7 mouse cellular contexts compared by ENCODE assay signal in genomic region chr11:75193256-75194071, GRCm38 (mm10). TPM values are rescaled to one million over a fixed set of nuclear protein-coding genes. Genes with fewer than 3 reads are reported as not detected.
A peak's percentile ranks its signal among the peaks of the same experiment; 100 is the strongest.
DNase-seq lines count a peak whose midpoint lies in the region; ATAC-seq and TF ChIP-seq lines count a peak whose summit lies in the region.

TSS of gene Rtn4rl1 (plus strand) at chr11:75193783.

- H3K9me3 ChIP-seq in limb, embryonic 14.5 days (ENCODE audit: control insufficient read depth, low read length): no peaks in the 10 kb centered on the region
- no peaks in the 10 kb centered on the region for H3K9me3 ChIP-seq in midbrain, embryonic 16.5 days (replicated peaks; ENCODE audit: control insufficient read depth, low read length, poor library complexity, severe bottlenecking)
- H3K9me3 ChIP-seq in stomach, postnatal 0 days (ENCODE audit: control insufficient read depth, low read length): no peaks in the 10 kb centered on the region

- H3K4me2 ChIP-seq in limb, embryonic 14.5 days (replicated peaks; ENCODE audit: low read depth, low read length, severe bottlenecking): peak within 1 kb of the TSS; percentile 89
- peak within 1 kb of the TSS; percentile 57 for H3K4me2 ChIP-seq in midbrain, embryonic 16.5 days (ENCODE audit: low read length)
- H3K4me2 ChIP-seq in stomach, postnatal 0 days (replicated peaks; ENCODE audit: low read depth): peak within 1 kb of the TSS; percentile 90

- peaks cover 5% of the 10 kb centered on the region; the same call in 1 of the 2 replicates for H3K4me1 ChIP-seq in kidney, adult 2 months (ENCODE audit: control insufficient read depth, insufficient read depth, low read length)
- peaks cover 21% of the 10 kb centered on the region for H3K4me1 ChIP-seq in limb, embryonic 14.5 days (ENCODE audit: control insufficient read depth, insufficient read depth, low read length)
- peaks cover 34% of the 10 kb centered on the region for H3K4me1 ChIP-seq in midbrain, embryonic 16.5 days (ENCODE audit: control insufficient read depth, insufficient read depth, low read length)
- peaks cover 10% of the 10 kb centered on the region; the same call in 1 of the 2 replicates for H3K4me1 ChIP-seq in stomach, postnatal 0 days (replicated peaks; ENCODE audit: control insufficient read depth, insufficient read depth)

- no peak for TF ChIP-seq CTCF in kidney, adult 2 months (conservative IDR thresholded peaks at IDR 0.05; ENCODE audit: insufficient read depth, insufficient read length, low read depth, low read length)
- no peak; the same call in 1 of the 2 replicates for TF ChIP-seq CTCF in stomach, postnatal 0 days (IDR thresholded peaks at IDR 0.05; ENCODE audit: low read depth)

- no peaks in the 10 kb centered on the region for H3K36me3 ChIP-seq in kidney, adult 2 months (ENCODE audit: control insufficient read depth, insufficient read depth, low read length)
- no peaks in the 10 kb centered on the region for H3K36me3 ChIP-seq in limb, embryonic 14.5 days (ENCODE audit: control insufficient read depth, insufficient read depth, low read length)
- H3K36me3 ChIP-seq in midbrain, embryonic 16.5 days (ENCODE audit: control insufficient read depth, insufficient read depth, low read length): no peaks in the 10 kb centered on the region
- H3K36me3 ChIP-seq in stomach, postnatal 0 days (ENCODE audit: control insufficient read depth, insufficient read depth, low read length): no peaks in the 10 kb centered on the region

- H3K4me3 ChIP-seq in kidney, adult 2 months (ENCODE audit: insufficient read depth, low read depth, low read length): peak within 1 kb of the TSS; percentile 54
- H3K4me3 ChIP-seq in limb, embryonic 14.5 days (replicated peaks; ENCODE audit: low read length): peak within 1 kb of the TSS; percentile 55
- H3K4me3 ChIP-seq in midbrain, embryonic 16.5 days (ENCODE audit: low read depth, low read length): peak within 1 kb of the TSS; percentile 64
- peak within 1 kb of the TSS; percentile 55 for H3K4me3 ChIP-seq in stomach, postnatal 0 days (ENCODE audit: low read depth, low read length)

- no peak for TF ChIP-seq POLR2A in kidney, adult 2 months (IDR thresholded peaks at IDR 0.05; ENCODE audit: low read depth, low read length)
- no peak for TF ChIP-seq POLR2A in limb, embryonic 14.5 days (IDR thresholded peaks at IDR 0.05; ENCODE audit: borderline replicate concordance, extremely low read depth, insufficient read depth, insufficient read length)

- no peak for TF ChIP-seq EP300 in stomach, postnatal 0 days (optimal IDR thresholded peaks at IDR 0.05)

- ATAC-seq in limb, embryonic 14.5 days (ENCODE audit: low FRiP score, low read depth): peak; percentile 11; the same call in 1 of the 2 replicates
- ATAC-seq in midbrain, embryonic 16.5 days: 0 out of 2 replicates have a peak, but pooled peaks have one; percentile 5
- no peak for ATAC-seq in stomach, postnatal 0 days (ENCODE audit: low FRiP score, low TSS enrichment)

- no peaks in the 10 kb centered on the region for H3K27me3 ChIP-seq in kidney, adult 2 months (replicated peaks; ENCODE audit: control insufficient read depth, insufficient read depth, low read length)
- H3K27me3 ChIP-seq in limb, embryonic 14.5 days (ENCODE audit: control insufficient read depth, insufficient read depth, low read length): peaks cover 48% of the 10 kb centered on the region
- H3K27me3 ChIP-seq in midbrain, embryonic 16.5 days (ENCODE audit: control insufficient read depth, insufficient read depth, low read depth, low read length): no peaks in the 10 kb centered on the region
- peaks cover 7% of the 10 kb centered on the region; the same call in 1 of the 2 replicates for H3K27me3 ChIP-seq in stomach, postnatal 0 days (ENCODE audit: control insufficient read depth, insufficient read depth, low read length)

- H3K9ac ChIP-seq in limb, embryonic 14.5 days (ENCODE audit: low read depth, low read length, severe bottlenecking): peak within 1 kb of the TSS; percentile 52
- H3K9ac ChIP-seq in midbrain, embryonic 16.5 days (ENCODE audit: low read depth, low read length): peak within 1 kb of the TSS; percentile 72
- peak within 1 kb of the TSS; percentile 60 for H3K9ac ChIP-seq in stomach, postnatal 0 days (ENCODE audit: low read length)

- peak; percentile 91 to 96 for DNase-seq in adrenal gland, adult (ENCODE audit: inconsistent age in 2 of 2, low spot score in 1 of 2)
- DNase-seq in cerebellum, postnatal 14 days: peak; percentile 73 to 82
- DNase-seq in heart, adult 8-10 months (ENCODE audit: low spot score): peak; percentile 61
- peak; percentile 85 for DNase-seq in kidney, adult 2 months
- peak; percentile 58 for DNase-seq in limb, embryonic 14.5 days (ENCODE audit: low spot score)
- DNase-seq in stomach, postnatal 0 days (ENCODE audit: low spot score): peak; percentile 59

- peak within 1 kb of the TSS; percentile 44; the same call in 1 of the 2 replicates for H3K27ac ChIP-seq in kidney, adult 2 months (ENCODE audit: insufficient read depth, low read depth, low read length)
- no peak within 1 kb of the TSS for H3K27ac ChIP-seq in limb, embryonic 14.5 days (replicated peaks; ENCODE audit: low read depth, low read length)
- H3K27ac ChIP-seq in midbrain, embryonic 16.5 days (ENCODE audit: low read length): peak within 1 kb of the TSS; percentile 74
- peak within 1 kb of the TSS; percentile 77 for H3K27ac ChIP-seq in stomach, postnatal 0 days (replicated peaks)

- 2% methylated on average over 81 of the region's 84 CpGs for WGBS in kidney, adult 2 months
- WGBS in limb, embryonic 14.5 days: under 1% methylated on average over 65 of the region's 84 CpGs
- under 1% methylated on average over 77 of the region's 84 CpGs for WGBS in midbrain, embryonic 16.5 days
- WGBS in stomach, postnatal 0 days: under 1% methylated on average over 66 of the region's 84 CpGs

RNA-seq across cellular contexts. Expression of gene Rtn4rl1, which starts in this region (rescaled TPM):
- 1 to 10 TPM; 5.2 to 7.9 (median 6.8) TPM for total RNA-seq in heart, adult 8-10 months (2022)
- polyA plus RNA-seq in kidney, adult 2 months (2012; rRNA removed): 11.3 and 12.7 TPM in 2 replicates
- polyA plus RNA-seq in limb, embryonic 14.5 days (2012; rRNA removed): 3.4 and 3.9 TPM in 2 replicates
- 4.4 and 5.3 TPM in 2 replicates for polyA plus RNA-seq in limb, embryonic 14.5 days (2014; fragmentation: Nextera tagmentation; extraction: Ambion mirVana)
- 17.8 and 19.7 TPM in 2 replicates for polyA plus RNA-seq in midbrain, embryonic 16.5 days (2015; fragmentation: Nextera tagmentation; extraction: Ambion mirVana)
- polyA plus RNA-seq in stomach, postnatal 0 days (2015; fragmentation: Nextera tagmentation; extraction: Ambion mirVana): 2.1 and 2.9 TPM in 2 replicates
